Mouse (Mus musculus) G1E (cell line): ENCODE measurements around the gene Ahnak2. TPM values are rescaled to one million over a fixed set of nuclear protein-coding genes. Genes with fewer than 3 reads are reported as not detected.

ENCODE experiments used
- ATAC-seq: 2 replicates; pipeline ENCODE4 v1.8.0; 2016; ENCODE audit warnings: mild to moderate bottlenecking; ENCODE audit not compliant: insufficient number of reproducible peaks, poor library complexity, low FRiP score, severe bottlenecking; ENCODE audit errors: extremely low read depth
- DNase-seq: peaks from one replicate; pipeline ENCODE4 v3.0.0; 2012; ENCODE audit warnings: low spot score
- H3K27me3 ChIP-seq: 2 replicates; pipeline ENCODE4 v1.6.1; 2012; ENCODE audit warnings: mild to moderate bottlenecking, low read length, inconsistent platforms; ENCODE audit not compliant: insufficient read depth
- H3K36me3 ChIP-seq: replicated peaks from 2 replicates; pipeline ENCODE3; 2012; ENCODE audit warnings: mild to moderate bottlenecking, inconsistent platforms
- H3K4me1 ChIP-seq: 2 replicates; pipeline ENCODE4 v1.6.1; 2012; ENCODE audit warnings: low read depth, low read length, inconsistent platforms, mixed read lengths; ENCODE audit not compliant: insufficient read depth
- H3K4me3 ChIP-seq: 2 replicates; pipeline ENCODE4 v1.5.1; 2012; ENCODE audit warnings: low read depth, mild to moderate bottlenecking, inconsistent platforms, low read length, moderate library complexity, mixed read lengths
- H3K9me3 ChIP-seq: replicated peaks from 2 replicates; pipeline ENCODE4 v1.6.1; 2012; ENCODE audit warnings: inconsistent platforms
- CTCF ChIP-seq: IDR thresholded peaks from 2 replicates; pipeline ENCODE4 v1.5.1; 2012; ENCODE audit warnings: low read depth, low read length, inconsistent platforms, mixed read lengths
- GATA1 ChIP-seq: IDR thresholded peaks from 2 replicates; pipeline ENCODE4 v1.6.1; 2012; ENCODE audit warnings: borderline replicate concordance, low read length, inconsistent platforms, mixed read lengths
- GATA2 ChIP-seq: IDR thresholded peaks from 2 replicates; pipeline ENCODE4 v1.6.1; 2012; ENCODE audit warnings: low read depth, low read length, inconsistent platforms, borderline replicate concordance
- POLR2AphosphoS5 ChIP-seq: IDR thresholded peaks from 2 replicates; pipeline ENCODE4 v1.6.1; 2012; ENCODE audit warnings: low read depth, low read length, inconsistent platforms; ENCODE audit not compliant: insufficient replicate concordance
- polyA plus RNA-seq: library from polyadenylated mRNA; stranded (reverse); fragments of >175 nt; gene quantifications from 2 replicates; pipeline ENCODE4 v1.2.3, GENCODE M21; 2012
- total RNA-seq, 2 experiments: library from RNA; stranded (forward) in 1 of 2; stranded (reverse) in 1 of 2; fragments of 200-1000 nt in 1 of 2; fragments of >200 nt in 1 of 2; fragmentation: Nextera tagmentation in 1 of 2; gene quantifications; 2 replicates each; pipeline ENCODE4 v1.2.3; 2014 to 2017

The Ahnak2 gene
- total and polyA plus RNA-seq, 3 experiments: 0.02 to 0.22 TPM; not detected in 1

DNA sequence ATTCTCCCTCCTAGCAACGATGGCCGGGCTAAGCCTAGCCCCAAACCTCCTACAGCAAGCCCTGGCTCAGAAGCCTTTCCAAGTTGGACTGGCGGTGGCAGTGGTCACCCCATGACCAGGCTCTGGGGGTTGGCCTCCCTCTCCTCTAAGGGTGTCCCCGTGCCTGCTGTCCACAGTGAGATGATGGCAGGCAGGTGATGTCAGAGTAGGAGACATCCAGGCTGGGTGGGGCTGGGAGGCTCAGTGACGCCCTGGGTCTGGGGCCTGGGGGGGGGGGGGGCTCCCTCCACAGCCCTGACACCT, 79.5 kb downstream of the Ahnak2 start:
- Histone ChIP-seq H3K36me3 (no peaks in the 10 kb centered on the region), H3K27me3 (peaks cover 22% of the 10 kb centered on the region), H3K4me1 (no peaks in the 10 kb centered on the region), H3K9me3 (peaks cover 13% of the 10 kb centered on the region), H3K4me3 (no peak overlapping the region)
- TF ChIP-seq CTCF: no peak
- TF ChIP-seq GATA1: no peak
- no peak for TF ChIP-seq POLR2AphosphoS5
- DNase-seq (no peak), ATAC-seq (no peak)

DNA sequence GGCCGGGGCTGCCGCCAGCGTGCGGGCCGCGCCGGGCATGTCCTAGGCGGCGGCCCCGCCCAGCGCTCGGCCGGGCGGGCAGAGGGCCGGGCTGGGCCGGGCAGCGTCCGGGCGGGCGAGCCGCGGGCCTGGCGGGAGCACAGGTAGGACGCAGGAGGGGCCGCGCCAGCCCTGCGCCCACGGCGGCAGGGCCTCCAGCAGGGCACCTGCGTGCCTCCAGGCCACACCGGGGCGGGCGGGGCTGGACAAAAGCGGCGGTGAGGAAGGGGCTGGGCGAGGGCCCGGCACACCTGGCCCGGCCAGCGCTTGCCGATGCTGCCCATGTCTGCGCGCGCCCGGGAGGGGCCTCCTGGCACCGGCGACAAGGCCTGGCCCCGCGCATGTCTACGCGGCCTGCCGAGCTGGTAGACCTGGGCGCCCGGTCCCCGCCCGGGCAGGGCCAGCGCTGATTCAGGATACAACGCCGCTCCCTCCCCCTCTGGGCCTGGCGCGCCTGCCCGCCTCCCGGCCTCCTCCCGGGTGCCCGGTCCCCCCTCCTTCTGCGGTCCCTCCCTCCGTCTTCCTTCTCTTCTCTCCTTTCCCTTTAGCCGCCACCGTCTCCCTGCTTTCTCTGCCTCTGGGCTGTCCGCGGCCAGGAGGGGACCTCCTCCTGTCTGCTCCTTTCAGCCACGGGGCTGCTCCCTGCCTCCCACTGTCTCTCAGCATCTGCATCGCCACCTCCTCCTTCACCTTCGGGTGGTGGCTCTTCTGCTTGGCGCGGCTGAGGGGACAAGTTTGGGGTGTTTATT, 80.0 kb downstream of the Ahnak2 start:
- Histone ChIP-seq H3K4me3 (no peak overlapping the region), H3K36me3 (no peaks in the 10 kb centered on the region), H3K4me1 (no peaks in the 10 kb centered on the region), H3K27me3 (peaks cover 18% of the 10 kb centered on the region), H3K9me3 (peaks cover 13% of the 10 kb centered on the region)
- DNase-seq (no peak), ATAC-seq (no peak)
- TF ChIP-seq GATA2: no peak
- no peak for TF ChIP-seq POLR2AphosphoS5

Other genes starting within 250 kb of the Ahnak2 start
- gene Inf2, start 213.9 kb downstream of the Ahnak2 start, total RNA-seq (2014; fragmentation: Nextera tagmentation): 4.2 and 5.4 TPM in 2 replicates
- gene Inf2, start 213.9 kb downstream of the Ahnak2 start, total RNA-seq (2017): 2.3 and 2.5 TPM in 2 replicates
- 26.0 and 29.5 TPM in 2 replicates for gene Inf2, start 213.9 kb downstream of the Ahnak2 start, polyA plus RNA-seq
- gene Adssl1, start 182.6 kb downstream of the Ahnak2 start, total RNA-seq (2014; fragmentation: Nextera tagmentation): not detected in 2 replicates
- 0.06 TPM in 1 of 2 replicates, not detected in the other for gene Adssl1, start 182.6 kb downstream of the Ahnak2 start, total RNA-seq (2017)
- gene Adssl1, start 182.6 kb downstream of the Ahnak2 start, polyA plus RNA-seq: 0.05 TPM in 1 of 2 replicates, not detected in the other
- gene Siva1, start 158.0 kb downstream of the Ahnak2 start, total RNA-seq (2014; fragmentation: Nextera tagmentation): 60.7 and 75.5 TPM in 2 replicates
- gene Siva1, start 158.0 kb downstream of the Ahnak2 start, total RNA-seq (2017): 205 and 214 TPM in 2 replicates
- 94.5 and 98.9 TPM in 2 replicates for gene Siva1, start 158.0 kb downstream of the Ahnak2 start, polyA plus RNA-seq
- gene Akt1, start 127.8 kb downstream of the Ahnak2 start, total RNA-seq (2014; fragmentation: Nextera tagmentation): 150 and 168 TPM in 2 replicates
- gene Akt1, start 127.8 kb downstream of the Ahnak2 start, total RNA-seq (2017): 121 and 131 TPM in 2 replicates
- gene Akt1, start 127.8 kb downstream of the Ahnak2 start, polyA plus RNA-seq: 461 and 512 TPM in 2 replicates
- 0.98 TPM in 1 of 2 replicates, not detected in the other for gene Zbtb42, start 123.8 kb downstream of the Ahnak2 start, total RNA-seq (2014; fragmentation: Nextera tagmentation)
- gene Zbtb42, start 123.8 kb downstream of the Ahnak2 start, total RNA-seq (2017): 0.17 and 0.33 TPM in 2 replicates
- 0.53 and 0.80 TPM in 2 replicates for gene Zbtb42, start 123.8 kb downstream of the Ahnak2 start, polyA plus RNA-seq
- not detected in 2 replicates for gene Cep170b, start 82.2 kb downstream of the Ahnak2 start, total RNA-seq (2014; fragmentation: Nextera tagmentation)
- 0.29 and 0.87 TPM in 2 replicates for gene Cep170b, start 82.2 kb downstream of the Ahnak2 start, total RNA-seq (2017)
- not detected in 2 replicates for gene Cep170b, start 82.2 kb downstream of the Ahnak2 start, polyA plus RNA-seq
- gene Pld4, start 42.0 kb downstream of the Ahnak2 start, total RNA-seq (2014; fragmentation: Nextera tagmentation): 3.4 TPM in 1 of 2 replicates, not detected in the other
- 0.58 and 1.0 TPM in 2 replicates for gene Pld4, start 42.0 kb downstream of the Ahnak2 start, total RNA-seq (2017)
- 0.54 and 0.89 TPM in 2 replicates for gene Pld4, start 42.0 kb downstream of the Ahnak2 start, polyA plus RNA-seq
- 0.49 and 0.83 TPM in 2 replicates for gene Clba1, start 6.3 kb upstream of the Ahnak2 start, total RNA-seq (2014; fragmentation: Nextera tagmentation)
- 1.5 and 2.8 TPM in 2 replicates for gene Clba1, start 6.3 kb upstream of the Ahnak2 start, total RNA-seq (2017)
- 5.3 and 7.5 TPM in 2 replicates for gene Clba1, start 6.3 kb upstream of the Ahnak2 start, polyA plus RNA-seq
- gene Cdca4, start 26.8 kb upstream of the Ahnak2 start, total RNA-seq (2014; fragmentation: Nextera tagmentation): 131 and 140 TPM in 2 replicates
- 120 and 124 TPM in 2 replicates for gene Cdca4, start 26.8 kb upstream of the Ahnak2 start, total RNA-seq (2017)
- gene Cdca4, start 26.8 kb upstream of the Ahnak2 start, polyA plus RNA-seq: 51.2 and 56.8 TPM in 2 replicates
- not detected in 2 replicates for gene Gpr132, start 65.6 kb upstream of the Ahnak2 start, total RNA-seq (2014; fragmentation: Nextera tagmentation)
- gene Gpr132, start 65.6 kb upstream of the Ahnak2 start, total RNA-seq (2017): 0.11 TPM in 1 of 2 replicates, not detected in the other
- 0.08 and 0.14 TPM in 2 replicates for gene Gpr132, start 65.6 kb upstream of the Ahnak2 start, polyA plus RNA-seq
- 1.8 and 3.5 TPM in 2 replicates for gene Jag2, start 127.1 kb upstream of the Ahnak2 start, total RNA-seq (2014; fragmentation: Nextera tagmentation)
- gene Jag2, start 127.1 kb upstream of the Ahnak2 start, total RNA-seq (2017): 0.44 and 1.4 TPM in 2 replicates
- 0.60 and 0.62 TPM in 2 replicates for gene Jag2, start 127.1 kb upstream of the Ahnak2 start, polyA plus RNA-seq
- gene Nudt14, start 139.5 kb upstream of the Ahnak2 start, total RNA-seq (2014; fragmentation: Nextera tagmentation): 6.2 and 9.2 TPM in 2 replicates
- gene Nudt14, start 139.5 kb upstream of the Ahnak2 start, total RNA-seq (2017): 22.2 and 28.1 TPM in 2 replicates
- 13.3 and 13.7 TPM in 2 replicates for gene Nudt14, start 139.5 kb upstream of the Ahnak2 start, polyA plus RNA-seq
- gene Btbd6, start 173.8 kb upstream of the Ahnak2 start, total RNA-seq (2014; fragmentation: Nextera tagmentation): 9.0 and 15.9 TPM in 2 replicates
- 10.2 and 11.1 TPM in 2 replicates for gene Btbd6, start 173.8 kb upstream of the Ahnak2 start, total RNA-seq (2017)
- gene Btbd6, start 173.8 kb upstream of the Ahnak2 start, polyA plus RNA-seq: 68.3 and 101 TPM in 2 replicates
- 63.4 and 95.9 TPM in 2 replicates for gene Brf1, start 198.0 kb upstream of the Ahnak2 start, total RNA-seq (2014; fragmentation: Nextera tagmentation)
- 76.4 and 77.1 TPM in 2 replicates for gene Brf1, start 198.0 kb upstream of the Ahnak2 start, total RNA-seq (2017)
- 44.0 and 46.8 TPM in 2 replicates for gene Brf1, start 198.0 kb upstream of the Ahnak2 start, polyA plus RNA-seq
- 45.0 and 47.0 TPM in 2 replicates for gene Pacs2, start 211.9 kb upstream of the Ahnak2 start, total RNA-seq (2014; fragmentation: Nextera tagmentation)
- gene Pacs2, start 211.9 kb upstream of the Ahnak2 start, total RNA-seq (2017): 17.0 and 18.3 TPM in 2 replicates
- gene Pacs2, start 211.9 kb upstream of the Ahnak2 start, polyA plus RNA-seq: 19.9 and 21.1 TPM in 2 replicates